Mouse (Mus musculus): ENCODE results near the gene Bmper. TPM values are rescaled to one million over a fixed set of nuclear protein-coding genes. Genes with fewer than 3 reads are reported as not detected.
A peak's percentile ranks its signal among the peaks of the same experiment; 100 is the strongest.

Gene Bmper
- polyA plus RNA-seq, 1 experiment: 4.9 TPM

DNA sequence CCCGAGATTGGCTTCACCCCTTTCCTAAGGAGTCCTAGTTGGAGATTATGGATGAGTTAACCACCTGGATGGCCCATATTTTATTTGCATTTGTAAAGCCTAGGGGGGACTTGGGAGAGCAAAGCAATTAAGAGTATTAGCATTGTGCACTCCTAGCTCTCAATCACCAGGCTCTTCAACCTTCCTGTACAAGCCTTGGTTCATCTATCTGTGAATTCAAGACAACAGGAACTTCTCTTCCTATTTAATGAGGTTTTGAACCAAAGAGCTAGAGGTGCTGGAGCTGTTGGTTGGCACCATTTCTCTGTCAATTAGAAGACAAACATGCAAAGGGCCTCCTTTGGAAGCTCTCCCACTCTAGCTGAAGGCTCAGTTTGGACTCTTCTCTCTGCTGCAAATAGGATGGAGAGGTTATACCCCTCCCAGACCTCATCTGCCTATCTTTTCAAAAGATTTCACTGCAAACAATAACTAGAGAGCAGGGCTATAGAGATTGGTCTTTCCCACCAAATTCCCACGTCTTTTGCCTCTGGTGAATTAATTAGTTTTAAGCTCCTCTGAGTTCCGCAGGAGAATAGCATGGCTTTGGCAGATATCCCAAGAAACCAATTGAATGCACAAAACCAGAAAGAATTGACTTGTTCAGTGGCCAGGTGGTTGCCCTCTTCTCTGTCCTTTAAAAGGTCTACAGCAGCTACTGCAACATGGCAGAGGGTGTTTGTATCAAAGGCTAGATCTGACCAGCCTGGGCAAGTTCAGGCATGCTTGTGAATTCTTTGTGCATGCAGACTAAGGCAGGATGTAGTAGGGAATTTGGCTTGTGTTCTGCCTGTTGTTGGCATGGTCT lies 185.3 kb downstream of the Bmper start:
- no peak for DNase-seq (ENCODE audit: extremely low spot score in 1 of 2, low spot score in 1 of 2)

DNA sequence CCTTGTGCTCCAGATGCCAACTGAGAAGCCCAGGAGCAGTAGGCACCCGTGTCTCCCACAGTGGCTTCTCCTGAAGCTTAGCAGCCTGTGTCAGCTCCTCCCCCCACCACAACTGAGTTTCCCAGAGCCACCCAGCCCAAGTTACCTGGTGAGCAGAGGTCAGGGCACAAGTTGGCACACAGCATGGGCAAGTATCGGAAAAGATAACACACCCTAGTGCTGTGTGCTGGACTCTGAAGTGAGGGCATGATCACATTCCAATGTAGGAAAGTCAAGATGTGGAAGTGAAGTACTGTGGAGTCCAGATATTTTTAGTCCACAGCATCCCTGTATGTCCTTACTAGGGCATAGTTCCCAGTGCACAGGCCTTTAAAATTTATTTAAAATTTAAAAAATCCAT lies 187.7 kb downstream of the Bmper start:
- DNase-seq (ENCODE audit: extremely low spot score in 1 of 2, low spot score in 1 of 2): no peak

DNA sequence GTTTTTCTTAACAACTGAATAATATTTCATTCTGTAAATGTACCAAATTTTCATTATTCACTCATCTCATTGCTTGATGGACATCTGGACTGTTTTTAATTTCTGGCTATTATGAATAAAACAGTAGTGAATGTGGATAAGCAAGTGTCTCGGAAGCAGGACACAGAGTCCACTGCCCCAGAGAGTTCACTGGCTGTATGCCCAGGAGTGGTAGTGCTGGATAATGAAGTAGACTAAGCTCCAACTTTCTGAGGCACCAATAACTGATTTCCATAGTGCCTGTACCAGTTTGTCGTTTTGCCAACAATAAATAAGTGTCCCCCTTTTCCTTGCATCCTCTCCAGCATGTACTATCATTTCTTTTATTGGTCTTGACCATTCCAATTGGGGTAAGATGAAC lies 190.1 kb downstream of the Bmper start:
- DNase-seq (ENCODE audit: extremely low spot score in 1 of 2, low spot score in 1 of 2): no peak

DNA sequence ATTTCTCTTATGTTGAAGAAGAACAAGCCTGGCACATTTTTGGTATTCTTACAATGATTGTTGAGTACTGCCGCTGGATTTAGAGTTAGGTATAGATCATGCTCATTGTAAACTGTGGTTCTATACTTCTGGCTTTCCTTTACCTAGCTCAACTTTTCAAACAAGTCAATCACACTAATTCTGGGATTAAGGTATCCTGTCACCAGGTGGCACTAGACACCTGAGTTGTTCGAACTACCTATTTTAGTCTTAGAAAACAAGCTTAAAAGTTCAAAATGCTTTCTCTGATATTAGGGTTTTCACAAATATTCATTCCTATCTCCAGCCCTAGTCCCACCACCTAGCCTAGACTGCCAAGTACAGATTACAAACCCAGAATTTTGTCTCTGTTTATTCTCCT lies 196.2 kb downstream of the Bmper start:
- DNase-seq (ENCODE audit: extremely low spot score in 1 of 2, low spot score in 1 of 2): no peak

DNA sequence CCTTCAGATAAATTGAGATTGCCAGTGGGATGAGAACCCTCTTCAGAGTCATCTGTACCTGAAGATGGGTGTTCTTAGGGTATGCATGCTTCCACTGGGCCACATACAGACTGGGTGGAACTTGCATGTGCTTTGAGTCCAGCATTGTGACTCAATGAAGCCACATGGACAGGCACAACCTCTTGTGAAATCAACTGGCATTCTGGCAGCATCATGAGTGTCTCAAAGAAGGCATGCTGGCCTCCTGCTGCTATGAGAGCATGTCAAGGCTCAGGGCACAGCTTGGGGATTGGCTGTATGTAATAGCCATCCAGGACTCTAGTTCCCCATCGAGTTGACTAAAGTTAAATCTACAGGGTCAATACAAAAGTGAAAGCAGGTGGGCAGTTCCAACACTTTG lies 200.9 kb downstream of the Bmper start:
- no peak for DNase-seq (ENCODE audit: extremely low spot score in 1 of 2, low spot score in 1 of 2)

DNA sequence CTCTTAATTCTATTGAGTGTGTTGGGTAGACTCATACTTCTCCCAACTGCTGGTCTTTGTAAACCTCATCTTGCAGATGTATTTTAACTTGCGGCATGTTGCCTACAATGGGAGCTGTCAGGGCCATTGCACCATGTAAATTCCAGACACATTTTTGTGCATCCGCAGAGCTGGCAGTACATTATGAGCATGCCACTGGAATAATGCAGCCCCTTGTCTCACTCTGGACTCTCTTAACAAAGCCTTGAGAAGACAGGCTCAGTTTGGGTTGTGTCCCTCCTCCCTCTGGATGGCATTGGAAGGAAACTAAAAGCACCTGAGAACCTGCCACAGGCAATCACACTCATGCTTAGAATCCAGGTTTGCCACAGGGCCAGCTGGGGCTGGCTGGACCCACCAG lies 209.8 kb downstream of the Bmper start:
- no peak for DNase-seq (ENCODE audit: extremely low spot score in 1 of 2, low spot score in 1 of 2)

DNA sequence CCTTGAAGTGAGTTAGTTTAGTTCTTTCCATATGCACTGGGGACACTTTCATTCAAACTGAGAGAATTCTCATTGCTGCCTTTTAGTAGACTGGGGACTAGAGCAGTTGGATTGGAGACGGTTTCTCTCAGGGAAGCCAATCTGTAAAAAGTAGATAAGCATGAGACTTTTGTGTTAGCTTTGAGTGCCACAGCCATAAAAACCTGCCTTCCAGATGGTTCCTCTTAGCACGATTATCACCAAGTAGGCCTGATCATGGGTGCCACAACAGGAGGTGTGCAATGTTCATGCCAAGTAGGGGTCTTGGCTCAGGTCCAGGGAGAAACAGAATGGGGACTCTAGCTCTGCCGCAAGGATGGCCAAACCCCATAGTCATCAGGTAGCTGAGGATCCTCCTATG lies 210.4 kb downstream of the Bmper start:
- no peak for DNase-seq (ENCODE audit: extremely low spot score in 1 of 2, low spot score in 1 of 2)

DNA sequence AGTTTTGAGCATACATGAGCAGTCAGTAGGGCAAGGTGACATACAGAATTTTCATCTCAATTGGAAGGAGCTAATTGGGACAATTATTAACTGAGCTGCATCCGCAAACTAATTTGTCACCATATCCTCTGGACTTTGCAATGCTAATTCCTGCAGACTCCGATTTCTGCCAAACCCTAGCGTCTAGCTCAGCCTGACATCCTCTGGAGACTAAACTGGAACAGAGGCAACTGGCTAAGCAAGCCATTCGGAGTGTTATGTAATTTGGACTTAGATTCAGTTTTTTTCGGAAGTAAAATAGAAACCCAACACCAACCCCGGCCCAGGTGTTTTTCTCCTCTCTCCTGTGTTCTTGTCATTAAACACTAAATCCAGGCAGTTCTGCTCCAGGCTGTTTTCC lies 213.9 kb downstream of the Bmper start:
- DNase-seq (ENCODE audit: extremely low spot score in 1 of 2, low spot score in 1 of 2): peak in 1 of 2 experiments; percentile 30

DNA sequence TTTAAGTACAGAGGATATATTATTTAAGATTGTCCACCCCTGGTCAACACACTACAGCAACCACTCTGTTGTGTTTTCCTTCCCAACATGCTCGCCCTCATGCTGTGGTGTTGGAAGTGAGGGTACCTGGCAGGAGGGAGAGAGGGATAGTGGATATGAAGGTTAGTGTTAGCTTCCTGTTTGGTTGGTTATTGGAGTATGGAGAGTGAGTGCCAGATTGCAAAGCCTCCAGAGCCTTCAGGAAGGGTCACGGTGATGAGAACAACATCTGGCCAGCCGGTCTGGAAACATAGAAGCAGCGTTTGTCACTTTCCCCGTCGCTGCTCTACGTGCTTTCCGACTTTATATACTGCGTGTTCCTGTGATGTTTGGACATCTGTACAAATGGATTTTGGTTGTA lies 215.8 kb downstream of the Bmper start:
- no peak for DNase-seq (ENCODE audit: extremely low spot score in 1 of 2, low spot score in 1 of 2)

DNA sequence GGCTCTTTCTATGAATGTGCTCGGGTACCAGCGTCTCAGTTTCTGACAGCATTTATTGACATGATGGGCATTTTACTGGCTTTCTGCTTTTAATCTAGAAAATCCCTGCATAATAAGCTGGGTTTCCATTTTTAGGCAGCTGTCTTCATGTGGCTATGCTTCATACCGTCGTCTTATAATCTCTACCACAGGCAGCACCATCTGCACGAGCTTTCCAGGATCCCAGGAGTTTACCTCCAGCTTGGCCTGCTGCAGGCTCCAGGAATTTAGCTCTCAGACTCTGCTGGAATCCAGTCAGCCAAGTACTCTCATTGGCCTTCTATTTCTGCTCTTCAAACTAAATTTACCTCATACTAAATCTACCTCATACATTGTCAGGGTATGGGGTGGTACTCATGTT lies 219.3 kb downstream of the Bmper start:
- DNase-seq (ENCODE audit: extremely low spot score in 1 of 2, low spot score in 1 of 2): no peak

DNA sequence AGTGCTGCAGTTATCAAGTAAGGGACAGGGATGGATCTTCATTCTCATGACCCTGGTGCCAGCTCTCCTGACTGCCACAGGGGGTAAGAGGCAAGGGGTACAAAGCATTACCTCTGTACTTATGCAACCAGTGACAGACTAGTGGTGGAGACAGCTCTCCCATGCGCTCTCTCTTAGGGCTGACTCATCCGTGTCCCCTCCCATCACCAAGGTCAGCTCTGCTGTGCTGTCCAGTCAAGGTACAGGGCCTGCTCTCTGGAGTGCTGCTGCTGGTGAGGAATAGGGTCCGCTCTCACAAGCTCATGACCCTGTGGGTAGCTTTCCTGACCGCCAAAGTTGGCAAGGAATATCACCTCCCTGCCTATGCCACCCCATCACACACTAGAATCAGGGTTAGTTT lies 222.1 kb downstream of the Bmper start:
- no peak for DNase-seq (ENCODE audit: extremely low spot score in 1 of 2, low spot score in 1 of 2)

DNA sequence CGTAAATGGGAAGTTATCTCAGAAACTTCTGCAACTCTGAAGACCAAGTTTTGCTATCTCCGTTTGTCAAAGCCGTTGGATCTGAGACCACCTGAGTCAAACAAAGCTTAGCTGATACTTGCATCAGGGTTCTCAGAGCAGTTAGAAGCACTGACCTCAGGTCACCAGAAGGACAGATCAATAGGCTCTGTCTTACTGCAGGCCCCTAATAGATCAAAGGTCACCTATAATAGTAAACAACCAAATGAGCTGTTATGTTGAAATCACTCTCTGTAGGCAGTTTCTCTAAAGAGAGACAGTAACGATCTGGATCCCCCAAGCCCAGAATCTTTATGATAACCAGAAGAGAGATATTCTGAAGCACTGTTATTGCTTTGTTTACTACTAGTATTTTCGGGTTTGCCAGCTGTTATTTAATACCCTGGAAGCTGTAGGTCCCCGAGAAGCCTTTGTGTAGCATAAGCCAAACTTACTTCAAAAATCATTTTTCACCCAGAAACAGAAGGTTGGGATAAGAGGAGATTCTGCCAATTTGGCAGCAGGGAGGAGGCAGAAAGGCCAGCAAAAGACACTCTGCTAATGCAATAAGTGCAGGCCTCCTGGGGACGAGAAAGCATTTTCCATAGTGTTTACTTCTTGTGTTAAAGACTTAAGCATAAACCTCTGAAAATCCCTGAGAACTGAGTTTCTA lies 224.5 kb downstream of the Bmper start:
- DNase-seq (ENCODE audit: extremely low spot score in 1 of 2, low spot score in 1 of 2): no peak

DNA sequence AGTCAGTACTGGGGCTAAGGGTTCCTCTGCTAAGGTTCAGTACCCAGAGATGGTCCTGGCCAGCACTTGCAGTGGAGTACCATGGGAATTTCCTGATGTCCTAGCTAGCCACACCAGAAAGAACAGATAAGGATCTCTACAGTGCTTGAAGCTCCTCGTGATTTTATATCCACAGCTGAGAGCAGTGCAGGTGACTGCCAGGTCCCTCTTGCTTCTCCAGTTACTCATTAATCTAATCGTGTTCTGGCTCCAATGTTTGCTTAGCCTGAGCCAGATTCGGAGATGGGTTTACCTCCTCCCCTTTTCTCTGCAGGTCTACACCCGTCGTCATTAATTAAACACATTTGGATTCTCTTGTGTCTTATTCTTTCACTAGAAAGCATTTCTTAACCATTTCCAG lies 230.4 kb downstream of the Bmper start:
- DNase-seq (ENCODE audit: extremely low spot score in 1 of 2, low spot score in 1 of 2): no peak

DNA sequence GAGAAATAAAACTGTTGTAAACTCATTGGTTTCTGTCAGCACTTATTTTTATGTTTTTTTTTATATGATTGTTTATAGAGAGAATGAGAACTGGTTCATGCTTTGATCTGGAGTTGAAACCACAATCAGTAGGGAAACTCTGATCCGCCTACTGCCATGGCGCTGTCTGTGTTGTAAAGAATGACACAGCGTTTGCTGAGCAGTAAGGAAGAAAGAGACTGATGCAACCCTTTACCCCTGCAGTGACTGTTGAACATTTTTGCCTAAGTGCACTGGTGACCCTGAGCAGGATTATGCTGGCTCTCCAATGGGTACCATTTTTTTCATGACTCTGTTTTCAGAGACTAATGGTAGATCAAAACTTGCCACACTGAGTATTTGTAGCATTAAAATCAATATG lies 234.3 kb downstream of the Bmper start:
- no peak for DNase-seq (ENCODE audit: extremely low spot score in 1 of 2, low spot score in 1 of 2)

DNA sequence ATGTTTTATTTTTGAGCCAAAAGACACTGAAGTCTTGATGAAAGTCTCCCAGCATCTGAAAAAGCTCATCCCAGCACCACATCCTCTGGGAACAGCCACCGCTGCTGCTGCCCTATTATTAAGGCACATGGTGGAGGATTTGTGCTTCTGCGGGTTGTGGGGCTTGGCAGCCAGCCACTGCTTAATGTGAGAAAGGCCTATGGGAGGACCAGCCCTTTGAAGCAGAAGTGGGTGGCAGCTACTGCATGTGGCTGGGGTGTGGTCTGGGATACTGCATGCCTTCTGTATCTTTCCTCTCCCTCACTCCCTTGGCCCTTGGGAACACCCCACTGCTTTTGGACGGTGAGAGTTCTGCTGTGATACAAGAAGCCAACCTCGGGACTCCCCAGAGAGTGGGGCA lies 237.8 kb downstream of the Bmper start:
- DNase-seq (ENCODE audit: extremely low spot score in 1 of 2, low spot score in 1 of 2): no peak

DNA sequence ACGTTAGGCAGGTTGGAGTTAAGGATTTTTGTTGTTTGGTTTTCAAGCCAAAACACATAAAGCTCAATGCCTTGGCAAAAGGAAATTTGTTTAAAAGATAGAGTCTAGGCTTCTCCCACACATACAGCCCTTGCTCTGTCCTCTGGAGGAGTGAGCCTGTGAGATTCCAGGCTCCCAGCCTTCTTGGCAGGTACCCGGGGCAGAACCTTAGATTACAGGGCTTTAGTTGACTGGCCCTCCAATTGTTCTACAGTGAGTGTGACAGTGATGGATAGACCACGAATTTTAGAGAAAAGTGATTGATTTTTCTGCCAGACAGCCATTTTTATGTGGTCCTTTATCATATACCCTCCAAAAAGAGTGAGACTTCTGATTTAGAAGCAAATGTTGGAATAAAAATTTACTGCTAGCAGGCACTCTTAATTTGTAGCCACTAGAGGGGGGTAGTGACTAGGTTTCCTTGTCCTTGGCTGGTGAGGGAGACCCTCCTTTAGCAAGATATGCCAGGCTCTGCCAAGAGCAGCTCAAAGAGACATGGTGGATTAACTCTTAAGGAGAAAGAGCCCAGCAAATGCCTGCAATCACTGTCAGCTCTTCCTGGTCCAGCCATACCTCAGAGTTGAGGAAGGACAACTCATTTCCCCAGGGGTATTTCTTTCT lies 240.2 kb downstream of the Bmper start:
- DNase-seq (ENCODE audit: extremely low spot score in 1 of 2, low spot score in 1 of 2): peak; percentile 50 to 83

DNA sequence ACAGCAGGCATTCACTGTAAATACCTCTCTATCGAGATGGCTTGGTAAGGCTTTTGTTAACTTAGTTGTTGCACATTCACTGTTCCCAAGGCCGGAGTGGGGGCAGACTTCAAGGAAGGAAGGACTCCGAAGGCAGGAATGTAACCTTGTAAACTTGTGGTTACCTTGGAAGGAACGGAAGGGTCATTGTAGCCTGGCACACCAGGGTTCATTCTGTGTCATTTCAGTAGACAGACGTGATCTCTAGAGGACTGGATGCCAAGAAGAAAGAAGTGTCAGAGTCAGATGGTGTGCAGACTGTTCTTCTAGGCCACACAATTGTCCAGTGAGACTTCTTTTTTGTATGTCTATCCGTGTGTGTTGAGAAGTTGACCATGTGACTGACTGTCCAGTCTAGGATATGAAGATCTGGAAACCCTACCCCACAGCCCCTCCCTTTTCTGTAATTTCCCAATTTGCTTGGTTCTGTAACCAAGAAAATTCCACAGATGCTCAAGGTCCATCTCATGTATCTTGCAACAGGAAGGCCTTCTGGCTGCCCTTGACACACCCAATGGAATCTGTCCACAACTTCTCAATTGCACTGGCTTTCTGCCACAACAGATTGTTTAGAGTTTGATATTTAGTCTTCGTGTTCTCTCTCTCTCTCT lies 242.2 kb downstream of the Bmper start:
- DNase-seq (ENCODE audit: extremely low spot score in 1 of 2, low spot score in 1 of 2): no peak

DNA sequence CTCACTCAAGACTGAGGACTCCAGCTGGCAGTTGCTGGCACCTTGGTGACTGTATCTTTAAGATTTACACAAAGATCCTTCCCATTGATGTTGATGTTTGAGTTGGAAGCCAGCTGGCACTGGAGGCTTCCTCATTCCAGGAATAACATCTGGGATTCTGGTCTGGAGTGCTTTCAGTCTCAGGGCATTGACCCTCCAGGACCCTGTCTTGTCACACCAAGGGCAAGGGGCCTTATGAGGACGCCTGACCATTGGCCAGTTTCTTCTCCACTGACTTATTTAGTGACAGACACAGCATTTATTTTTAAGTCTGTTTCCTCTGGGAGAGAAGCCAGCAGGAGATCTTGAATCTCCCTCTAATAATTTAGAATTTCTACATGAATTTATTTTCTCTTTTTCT lies 247.0 kb downstream of the Bmper start:
- DNase-seq (ENCODE audit: extremely low spot score in 1 of 2, low spot score in 1 of 2): no peak

DNA sequence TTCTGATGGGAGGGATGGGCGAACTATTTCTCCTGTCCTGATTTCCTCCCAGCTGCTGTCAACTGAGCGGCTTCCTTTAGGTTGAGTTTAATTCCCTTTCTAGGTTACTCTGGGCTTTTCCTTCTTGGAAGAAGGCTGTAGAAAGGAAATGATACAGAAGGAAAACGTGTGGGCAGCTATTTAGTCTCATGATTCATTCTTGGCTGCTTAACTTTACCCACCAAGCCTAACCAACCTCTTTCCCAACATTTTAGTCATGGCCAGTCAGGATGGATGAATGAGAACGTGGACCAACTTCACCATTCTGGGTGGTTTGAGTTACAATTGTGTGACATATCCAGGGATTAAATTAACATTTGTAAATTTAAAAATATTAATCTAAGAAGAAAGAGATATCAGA lies 263.0 kb downstream of the Bmper start:
- DNase-seq (ENCODE audit: extremely low spot score in 1 of 2, low spot score in 1 of 2): no peak

DNA sequence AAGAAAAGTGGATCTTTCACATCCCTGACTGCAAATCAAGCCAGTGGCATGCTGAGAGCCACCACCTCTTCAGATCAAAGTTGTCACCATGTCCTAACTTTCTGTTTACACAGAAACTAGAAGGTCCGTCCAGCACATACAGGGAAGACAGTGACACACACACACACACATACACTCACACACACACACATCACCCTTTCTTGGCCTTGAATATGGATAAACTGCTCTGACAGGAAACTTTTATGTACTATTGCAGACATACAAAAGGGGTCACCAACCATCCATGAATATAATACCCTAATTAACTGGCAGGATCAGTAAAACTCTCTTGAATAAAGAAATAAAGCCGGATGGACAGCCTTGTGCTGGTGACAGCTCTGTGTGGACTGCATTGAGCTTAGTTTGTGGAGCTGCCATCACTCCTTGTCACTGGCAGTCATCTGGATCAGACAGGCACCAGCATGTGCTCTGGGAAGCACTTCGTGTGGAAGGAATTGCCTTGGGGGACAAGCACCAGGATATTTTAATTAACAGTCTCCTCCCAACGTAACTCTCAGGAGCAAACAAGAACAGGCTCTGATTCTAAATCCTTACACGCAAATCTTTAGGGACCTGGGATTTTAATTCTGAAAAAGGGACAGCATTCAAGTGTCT lies 264.0 kb downstream of the Bmper start:
- no peak for DNase-seq (ENCODE audit: extremely low spot score in 1 of 2, low spot score in 1 of 2)

DNA sequence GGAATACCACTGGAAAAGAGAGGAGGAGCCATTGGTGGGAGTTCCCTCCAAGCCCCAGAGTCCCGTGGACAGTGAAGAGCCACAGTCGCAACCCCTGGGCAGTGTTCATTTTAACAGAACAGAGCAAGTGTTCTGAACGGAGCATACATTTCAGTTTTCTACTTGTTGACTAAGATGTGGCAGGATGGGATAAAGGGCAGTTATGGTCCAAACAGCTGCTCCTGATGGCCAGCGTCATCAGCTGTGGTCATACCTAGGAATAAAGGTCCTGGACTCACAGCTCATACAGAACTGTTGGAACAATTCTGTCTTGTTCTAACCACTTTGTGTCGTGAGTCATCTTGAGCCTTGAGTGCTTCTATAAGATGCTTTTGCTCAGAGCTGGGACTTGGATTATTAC lies 265.4 kb downstream of the Bmper start:
- no peak for DNase-seq (ENCODE audit: extremely low spot score in 1 of 2, low spot score in 1 of 2)

All from frontal cortex, adult 2 months (tissue).